Mouse (Mus musculus): ENCODE results near the gene Exoc5. TPM values are rescaled to one million over a fixed set of nuclear protein-coding genes. Genes with fewer than 3 reads are reported as not detected.

Gene Exoc5
- polyA plus RNA-seq, 1 experiment from 2014 or later, result 73.0 TPM

GRCm38 (mm10) chr14:48992070-48992580, 74.3 kb downstream of the Exoc5 start:
- ATAC-seq (replicated peaks), result no peak
- no peak overlapping the region for H3K4me3 ChIP-seq
- no peaks in the 10 kb centered on the region for H3K36me3 ChIP-seq (replicated peaks)
- H3K9ac ChIP-seq, result no peak overlapping the region; the same call in 1 of the 2 replicates
- peaks cover 26% of the 10 kb centered on the region for H3K4me1 ChIP-seq
- no peak overlapping the region for H3K4me2 ChIP-seq
- H3K9me3 ChIP-seq, result no peaks in the 10 kb centered on the region
- H3K27me3 ChIP-seq (replicated peaks), result no peaks in the 10 kb centered on the region
- 11% methylated on average over 3 of the region's 3 CpGs for WGBS
- H3K27ac ChIP-seq, result no peak overlapping the region

- Histone ChIP-seq H3K9me3 (no peaks in the 10 kb centered on the region), H3K36me3 (replicated peaks) (no peaks in the 10 kb centered on the region), H3K27me3 (replicated peaks) (no peaks in the 10 kb centered on the region), H3K4me1 (peaks cover 26% of the 10 kb centered on the region), H3K4me2 (peak overlapping the region; percentile 50), H3K4me3 (no peak overlapping the region), H3K9ac (0 out of 2 replicates have a peak overlapping the region, but pooled peaks have one; percentile 27), H3K27ac (peak overlapping the region; percentile 65)
- ATAC-seq (replicated peaks), result peak; percentile 22; the same call in 1 of the 2 replicates
- WGBS, result 0% methylated on average over 7 of the region's 7 CpGs
These were observed 75.3 kb downstream of the Exoc5 start for GRCm38 (mm10) chr14:48991144-48991522.

GRCm38 (mm10) chr14:48990471-48991143, 75.8 kb downstream of the Exoc5 start:
- Histone ChIP-seq H3K4me1 (peaks cover 26% of the 10 kb centered on the region), H3K4me3 (no peak overlapping the region), H3K9me3 (no peaks in the 10 kb centered on the region), H3K36me3 (replicated peaks) (no peaks in the 10 kb centered on the region), H3K27me3 (replicated peaks) (no peaks in the 10 kb centered on the region), H3K9ac (0 out of 2 replicates have a peak overlapping the region, but pooled peaks have one; percentile 27), H3K27ac (peak overlapping the region; percentile 65), H3K4me2 (peak overlapping the region; percentile 50)
- 5% methylated on average over 17 of the region's 17 CpGs for WGBS
- peak; percentile 95 for ATAC-seq (replicated peaks)

GRCm38 (mm10) chr14:48989831-48990230, 76.6 kb downstream of the Exoc5 start:
- Histone ChIP-seq H3K9ac (no peak overlapping the region), H3K27ac (peak overlapping the region; percentile 56), H3K36me3 (replicated peaks) (no peaks in the 10 kb centered on the region), H3K4me3 (no peak overlapping the region), H3K4me1 (peaks cover 26% of the 10 kb centered on the region), H3K9me3 (no peaks in the 10 kb centered on the region), H3K4me2 (peak overlapping the region; percentile 50), H3K27me3 (replicated peaks) (no peaks in the 10 kb centered on the region)
- 24% methylated on average over 8 of the region's 8 CpGs for WGBS
- ATAC-seq (replicated peaks), result no peak

DNA sequence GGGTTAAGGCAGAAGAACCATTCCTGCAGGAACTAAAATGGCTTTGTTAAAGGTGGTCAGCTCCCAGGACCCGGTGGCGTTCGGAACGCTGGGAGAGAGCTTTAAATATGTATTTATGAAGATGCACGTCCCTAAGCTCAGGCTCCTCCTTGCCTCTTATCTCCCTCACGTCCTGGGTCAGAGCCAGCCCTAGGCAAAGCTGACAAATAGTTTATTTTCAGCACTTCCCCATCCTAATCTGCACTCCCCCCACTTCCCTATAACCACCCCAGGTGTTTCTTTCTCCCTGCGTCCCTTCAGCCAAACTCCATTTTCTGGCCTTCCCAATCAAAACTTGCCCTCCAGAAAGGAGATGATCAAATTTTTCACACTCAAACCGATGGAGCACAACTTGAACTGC, 80.2 kb downstream of the Exoc5 start:
- no peak overlapping the region for H3K4me2 ChIP-seq
- H3K4me3 ChIP-seq, result no peak overlapping the region
- H3K27me3 ChIP-seq (replicated peaks), result no peaks in the 10 kb centered on the region
- 51% methylated on average over 8 of the region's 8 CpGs for WGBS
- no peak for ATAC-seq (replicated peaks)
- H3K9me3 ChIP-seq, result no peaks in the 10 kb centered on the region
- no peak overlapping the region for H3K27ac ChIP-seq
- no peak overlapping the region for H3K9ac ChIP-seq
- peaks cover 16% of the 10 kb centered on the region for H3K4me1 ChIP-seq
- H3K36me3 ChIP-seq (replicated peaks), result no peaks in the 10 kb centered on the region

- no peaks in the 10 kb centered on the region for H3K9me3 ChIP-seq
- WGBS, result 46% methylated on average over 10 of the region's 10 CpGs
- peaks cover 10% of the 10 kb centered on the region for H3K4me1 ChIP-seq
- no peak; the same call in 1 of the 2 replicates for ATAC-seq (replicated peaks)
- H3K4me3 ChIP-seq, result no peak overlapping the region
- no peaks in the 10 kb centered on the region for H3K27me3 ChIP-seq (replicated peaks)
- no peak overlapping the region for H3K27ac ChIP-seq
- H3K36me3 ChIP-seq (replicated peaks), result no peaks in the 10 kb centered on the region
- no peak overlapping the region for H3K9ac ChIP-seq
- H3K4me2 ChIP-seq, result no peak overlapping the region
These were observed 80.8 kb downstream of the Exoc5 start for GRCm38 (mm10) chr14:48985673-48986072.

DNA sequence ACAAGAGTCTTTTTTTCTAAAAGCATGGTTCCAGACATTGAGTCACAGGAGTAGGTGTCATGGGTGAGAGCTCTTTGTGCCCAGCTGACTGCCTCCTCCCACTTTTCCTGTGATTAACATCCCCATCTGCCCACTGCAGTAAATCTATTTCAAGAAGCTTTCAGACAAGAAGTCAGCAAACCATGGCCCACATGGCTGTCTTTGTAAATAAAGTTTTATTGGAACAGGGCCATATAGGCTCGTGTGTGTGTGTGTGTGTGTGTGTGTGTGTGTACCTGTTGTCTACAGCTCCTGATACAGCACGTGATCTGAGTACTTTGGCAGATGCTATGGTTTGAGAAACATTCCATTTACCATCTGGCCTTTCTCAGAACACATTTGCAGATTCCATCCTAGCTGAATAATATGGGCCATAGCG, 87.5 kb downstream of the Exoc5 start:
- Histone ChIP-seq H3K27ac (no peak overlapping the region), H3K27me3 (replicated peaks) (no peaks in the 10 kb centered on the region), H3K9me3 (no peaks in the 10 kb centered on the region), H3K4me2 (no peak overlapping the region), H3K4me1 (no peaks in the 10 kb centered on the region), H3K9ac (no peak overlapping the region), H3K36me3 (replicated peaks) (no peaks in the 10 kb centered on the region), H3K4me3 (no peak overlapping the region)
- 80% methylated on average over 3 of the region's 3 CpGs for WGBS
- no peak for ATAC-seq (replicated peaks)

DNA sequence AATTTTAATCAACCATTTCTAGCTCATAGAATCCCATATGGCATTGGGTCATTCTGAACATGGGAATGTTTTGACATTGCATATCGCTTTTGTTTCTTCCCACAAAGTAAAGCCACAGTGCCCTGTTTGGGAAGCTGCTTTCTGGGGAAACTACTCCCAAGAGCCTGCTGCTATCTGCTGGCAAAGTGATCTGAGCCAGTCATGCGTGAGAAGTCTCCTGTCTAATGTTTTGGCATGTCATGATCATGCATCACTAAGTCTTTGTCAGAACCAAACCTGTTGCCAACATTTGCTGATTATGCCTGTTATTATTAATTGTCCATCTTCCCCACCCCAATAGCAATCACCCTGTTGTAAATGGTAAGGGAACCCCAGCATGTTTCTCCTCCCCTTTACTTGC, 94.9 kb downstream of the Exoc5 start:
- H3K4me2 ChIP-seq, result no peak overlapping the region
- no peak for ATAC-seq (replicated peaks)
- no peaks in the 10 kb centered on the region for H3K36me3 ChIP-seq (replicated peaks)
- WGBS, result 84% methylated on average over 2 of the region's 2 CpGs
- no peak overlapping the region for H3K4me3 ChIP-seq
- no peak overlapping the region for H3K27ac ChIP-seq
- no peaks in the 10 kb centered on the region for H3K27me3 ChIP-seq (replicated peaks)
- no peak overlapping the region for H3K9ac ChIP-seq
- H3K9me3 ChIP-seq, result no peaks in the 10 kb centered on the region
- no peaks in the 10 kb centered on the region for H3K4me1 ChIP-seq

- no peaks in the 10 kb centered on the region for H3K9me3 ChIP-seq
- no peak overlapping the region for H3K9ac ChIP-seq
- no peak overlapping the region for H3K4me2 ChIP-seq
- no peak for ATAC-seq (replicated peaks)
- H3K27me3 ChIP-seq (replicated peaks), result no peaks in the 10 kb centered on the region
- no peak overlapping the region for H3K4me3 ChIP-seq
- H3K27ac ChIP-seq, result no peak overlapping the region
- WGBS, result 89% methylated on average over 9 of the region's 9 CpGs
- H3K36me3 ChIP-seq (replicated peaks), result no peaks in the 10 kb centered on the region
- H3K4me1 ChIP-seq, result no peaks in the 10 kb centered on the region
These were observed 97.8 kb downstream of the Exoc5 start for GRCm38 (mm10) chr14:48968670-48969069.

Other genes with a start within 250 kb of the Exoc5 start
- 19.0 and 22.2 TPM in 2 replicates for gene Ap5m1, start 556 bp downstream of the Exoc5 start, polyA plus RNA-seq (2015; fragmentation: Nextera tagmentation; extraction: Ambion mirVana)
- gene Naa30, start 105.6 kb upstream of the Exoc5 start, polyA plus RNA-seq (2015; fragmentation: Nextera tagmentation; extraction: Ambion mirVana), result 14.0 and 17.6 TPM in 2 replicates
- 0.06 and 0.28 TPM in 2 replicates for gene ccdc198, start 178.8 kb upstream of the Exoc5 start, polyA plus RNA-seq (2015; fragmentation: Nextera tagmentation; extraction: Ambion mirVana)

All from midbrain, embryonic 15.5 days (tissue).